Mouse (Mus musculus) neural tube, embryonic 11.5 days (tissue): ENCODE measurements around the gene Hacd1. TPM values are rescaled to one million over a fixed set of nuclear protein-coding genes. Genes with fewer than 3 reads are reported as not detected.
"Not testable (repeated sequence)": the region's sequence is repeated elsewhere in the genome, so short reads cannot be mapped to it uniquely, and the experiment has no call there.

Source experiments
- ATAC-seq: fragments of 200-750 bp; cut with Nextera tagmentation; 2 replicates; pipeline ENCODE4 v1.8.0; 2017; ENCODE audit warnings: moderate number of reproducible peaks, mild to moderate bottlenecking, moderate TSS enrichment, moderate library complexity; ENCODE audit not compliant: insufficient read depth, low FRiP score, low TSS enrichment
- DNase-seq: peaks from one replicate; pipeline ENCODE4 v3.0.0-alpha.2; 2015; ENCODE audit warnings: low spot score
- H3K27ac ChIP-seq: fragments of 300-500 bp; sonication (generic); 2 replicates; pipeline ENCODE4 v1.5.1; 2014; ENCODE audit warnings: low read depth, mild to moderate bottlenecking, low read length
- H3K27me3 ChIP-seq: fragments of 300-500 bp; sonication (generic); 2 replicates; pipeline ENCODE4 v1.6.1; 2014; ENCODE audit warnings: mild to moderate bottlenecking, low read length, mixed read lengths; ENCODE audit not compliant: control insufficient read depth, insufficient read depth
- H3K36me3 ChIP-seq: fragments of 300-500 bp; sonication (generic); 2 replicates; pipeline ENCODE4 v1.6.1; 2014; ENCODE audit warnings: mild to moderate bottlenecking, low read length, moderate library complexity, mixed read lengths; ENCODE audit not compliant: control insufficient read depth, insufficient read depth
- H3K4me1 ChIP-seq: fragments of 300-500 bp; sonication (generic); 2 replicates; pipeline ENCODE4 v1.6.1; 2014; ENCODE audit warnings: low read length, mixed read lengths; ENCODE audit not compliant: control insufficient read depth, insufficient read depth
- H3K4me2 ChIP-seq: fragments of 300-500 bp; sonication (generic); 2 replicates; pipeline ENCODE4 v1.6.1; 2014; ENCODE audit warnings: low read depth, mild to moderate bottlenecking, moderate library complexity
- H3K4me3 ChIP-seq: fragments of 300-500 bp; sonication (generic); 2 replicates; pipeline ENCODE4 v1.5.1; 2014; ENCODE audit warnings: low read depth, low read length
- H3K9ac ChIP-seq: fragments of 300-500 bp; sonication (generic); 2 replicates; pipeline ENCODE4 v1.6.1; 2014; ENCODE audit warnings: mild to moderate bottlenecking, low read length
- H3K9me3 ChIP-seq: fragments of 300-500 bp; sonication (generic); 2 replicates; pipeline ENCODE4 v1.6.1; 2016; ENCODE audit warnings: low read length; ENCODE audit not compliant: control insufficient read depth
- WGBS: fragments of 180-500 bp; shearing (Covaris S2); extraction: QIAGEN DNeasy Blood & Tissue Kit; methylation state at CpG from one replicate; pipeline ENCODE4 v1.1.7; 2014; 5-methylcytosine and 5-hydroxymethylcytosine counted together
- polyA plus RNA-seq: library from polyadenylated mRNA; unstranded; fragments of >200 nt; fragmentation: Nextera tagmentation; extraction: Ambion mirVana; gene quantifications from 2 replicates; pipeline ENCODE4 v1.2.1, GENCODE M21; 2014

The Hacd1 gene
- 53.8 and 54.8 TPM in 2 replicates for polyA plus RNA-seq

DNA sequence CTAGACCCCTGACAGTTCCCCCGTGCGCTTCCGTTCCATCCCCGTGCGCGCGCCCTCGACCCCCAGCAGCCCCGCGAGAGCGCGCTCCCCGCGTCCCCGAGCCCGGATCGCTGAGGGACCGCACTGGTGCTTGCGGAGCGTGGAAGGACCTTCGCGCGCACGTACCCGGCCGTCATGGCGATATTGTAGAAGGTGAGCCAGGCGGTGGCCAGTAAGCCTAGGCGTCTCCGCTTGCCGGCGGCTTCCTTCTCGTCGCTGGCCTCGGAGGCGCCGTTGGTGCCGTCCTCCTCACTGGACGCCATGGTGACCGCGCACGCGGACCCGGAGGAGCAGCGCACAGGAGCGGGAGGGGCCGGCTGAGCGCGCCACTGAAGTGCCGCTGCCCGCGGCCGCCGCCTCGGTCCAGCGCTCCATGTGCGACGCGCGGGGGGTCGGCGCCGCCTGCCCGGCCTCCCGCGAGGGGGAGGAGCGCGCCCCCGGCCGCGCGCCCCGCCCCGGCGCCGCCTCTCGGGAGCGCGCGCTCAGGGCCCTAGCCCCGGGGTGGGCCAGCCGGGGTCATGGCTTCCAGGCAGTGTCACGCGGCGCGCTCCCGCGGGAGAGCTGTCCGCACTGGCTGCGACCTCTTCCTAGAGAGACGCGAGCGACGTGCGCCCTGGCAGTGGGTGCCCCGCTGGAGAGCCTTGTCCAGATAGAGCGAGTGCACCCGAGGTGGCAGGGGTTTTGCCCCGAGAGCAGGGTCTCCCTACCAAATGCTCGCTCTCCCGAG lies at the start of gene Hacd1:
TSS of gene Hacd1 (minus strand) at position 570 of the 766 bp plus-strand sequence.
- ATAC-seq, result peak; percentile 84
- peak within 1 kb of the TSS; percentile 69 for H3K4me2 ChIP-seq
- H3K4me1 ChIP-seq, result no peaks in the 10 kb centered on the region
- peak within 1 kb of the TSS; percentile 75 for H3K9ac ChIP-seq
- under 1% methylated on average over 56 of the region's 101 CpGs for WGBS
- peak; percentile 93 for DNase-seq
- H3K4me3 ChIP-seq, result peak within 1 kb of the TSS; percentile 76
- peak within 1 kb of the TSS; percentile 86 for H3K27ac ChIP-seq
- no peaks in the 10 kb centered on the region for H3K36me3 ChIP-seq
- no peaks in the 10 kb centered on the region for H3K9me3 ChIP-seq
- H3K27me3 ChIP-seq, result no peaks in the 10 kb centered on the region

DNA sequence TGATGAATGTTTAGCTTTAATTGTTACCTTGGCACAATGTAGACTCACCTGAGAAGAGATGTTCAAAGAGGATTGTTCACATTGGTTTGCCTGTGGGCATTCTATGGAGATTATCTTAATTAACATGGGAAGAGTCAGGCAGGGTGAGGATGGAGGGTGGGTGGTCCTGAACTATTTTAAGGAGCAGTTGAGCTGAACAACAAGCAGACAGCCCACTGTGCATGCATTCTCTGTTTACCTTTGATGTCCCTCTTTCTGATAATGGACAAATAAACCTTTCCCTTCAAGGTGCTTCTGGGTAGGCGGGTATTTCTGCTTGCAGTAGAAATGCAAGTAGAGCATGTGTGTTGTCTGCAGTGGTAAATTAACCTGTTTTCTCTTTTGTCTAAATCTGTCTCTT lies 48.0 kb upstream of the Hacd1 start:
- Histone ChIP-seq H3K36me3 (no peaks in the 10 kb centered on the region; the same call in 1 of the 2 replicates), H3K4me1 (no peaks in the 10 kb centered on the region), H3K4me2 (no peak overlapping the region), H3K9ac (no peak overlapping the region), H3K9me3 (no peaks in the 10 kb centered on the region), H3K27me3 (no peaks in the 10 kb centered on the region), H3K4me3 (no peak overlapping the region), H3K27ac (no peak overlapping the region)
- WGBS, result 94% methylated on average over 1 of the region's 1 CpGs
- ATAC-seq, result no peak
- no peak for DNase-seq

DNA sequence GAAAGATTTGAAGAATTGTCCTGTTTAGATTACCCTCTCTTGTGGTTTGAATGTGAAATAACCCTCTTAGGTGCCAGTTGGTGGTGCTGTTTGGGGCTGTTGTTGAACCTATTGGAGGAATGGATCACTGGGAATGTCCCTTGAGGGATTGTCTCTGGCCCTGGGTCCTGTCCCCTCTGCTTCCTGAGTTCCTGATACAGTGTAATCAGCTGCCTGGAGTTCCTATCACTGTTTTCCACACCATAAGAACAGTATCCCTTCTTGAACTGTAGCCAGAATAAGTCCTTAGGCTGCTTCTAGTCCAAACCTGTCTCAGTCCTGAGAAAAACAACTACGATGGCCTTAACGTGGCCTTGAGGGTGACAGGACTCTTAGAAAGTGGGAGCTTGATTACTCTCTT lies 46.7 kb upstream of the Hacd1 start:
- no peak for DNase-seq
- no peak overlapping the region for H3K9ac ChIP-seq
- no peak overlapping the region for H3K4me3 ChIP-seq
- H3K4me2 ChIP-seq, result no peak overlapping the region
- no peaks in the 10 kb centered on the region; the same call in 1 of the 2 replicates for H3K36me3 ChIP-seq
- ATAC-seq, result no peak
- no peaks in the 10 kb centered on the region for H3K9me3 ChIP-seq
- no peaks in the 10 kb centered on the region for H3K4me1 ChIP-seq
- H3K27ac ChIP-seq, result no peak overlapping the region
- 95% methylated on average over 2 of the region's 2 CpGs for WGBS
- no peaks in the 10 kb centered on the region for H3K27me3 ChIP-seq

DNA sequence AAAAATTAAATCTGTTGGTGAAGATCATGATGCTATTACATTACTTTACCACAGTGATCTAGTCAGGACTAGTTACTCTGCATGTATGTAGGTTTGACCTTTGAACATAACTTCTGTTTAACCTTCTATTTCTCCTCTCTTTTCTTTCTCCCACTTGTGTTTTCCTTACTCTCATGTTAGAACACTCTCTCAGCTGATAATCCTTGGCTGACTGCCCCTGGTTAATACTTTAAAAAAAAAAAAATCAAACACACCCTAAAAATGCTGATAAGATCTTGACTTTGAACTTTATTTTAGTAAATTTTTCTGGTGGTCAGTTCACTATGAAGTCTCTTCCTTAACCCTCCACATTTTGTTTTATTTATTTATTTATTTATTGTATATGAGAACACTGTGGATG lies 44.6 kb upstream of the Hacd1 start:
- Histone ChIP-seq H3K9me3 (no peaks in the 10 kb centered on the region), H3K9ac (no peak overlapping the region), H3K27me3 (no peaks in the 10 kb centered on the region), H3K4me1 (no peaks in the 10 kb centered on the region), H3K4me2 (no peak overlapping the region), H3K36me3 (no peaks in the 10 kb centered on the region; the same call in 1 of the 2 replicates), H3K4me3 (no peak overlapping the region), H3K27ac (no peak overlapping the region)
- no peak for ATAC-seq
- no peak for DNase-seq

DNA sequence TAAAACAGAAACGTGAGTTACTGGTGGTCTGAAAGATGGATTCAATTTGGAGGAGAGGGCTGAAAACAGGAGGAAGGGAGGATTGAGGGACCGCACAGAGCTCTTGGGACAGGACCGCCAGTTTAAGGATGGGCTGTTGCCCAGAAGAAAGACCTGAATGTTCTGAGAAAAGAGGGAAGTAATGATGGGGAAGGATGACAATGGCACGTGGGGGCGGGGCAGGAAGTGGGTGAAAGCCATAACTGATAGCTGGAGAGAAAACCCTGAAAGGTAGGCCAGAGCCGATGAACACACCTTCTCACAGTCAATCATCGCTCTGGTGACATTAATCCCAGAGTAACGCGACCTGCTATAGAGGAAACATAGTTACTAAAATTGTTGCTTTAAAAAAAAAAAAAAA lies 22.6 kb upstream of the Hacd1 start:
- H3K4me1 ChIP-seq, result peaks cover 11% of the 10 kb centered on the region
- not testable (repeated sequence) for H3K36me3 ChIP-seq, H3K27me3 ChIP-seq, ATAC-seq, H3K9ac ChIP-seq, DNase-seq, H3K27ac ChIP-seq, H3K4me3 ChIP-seq, H3K9me3 ChIP-seq, H3K4me2 ChIP-seq
- 95% methylated on average over 9 of the region's 9 CpGs for WGBS

DNA sequence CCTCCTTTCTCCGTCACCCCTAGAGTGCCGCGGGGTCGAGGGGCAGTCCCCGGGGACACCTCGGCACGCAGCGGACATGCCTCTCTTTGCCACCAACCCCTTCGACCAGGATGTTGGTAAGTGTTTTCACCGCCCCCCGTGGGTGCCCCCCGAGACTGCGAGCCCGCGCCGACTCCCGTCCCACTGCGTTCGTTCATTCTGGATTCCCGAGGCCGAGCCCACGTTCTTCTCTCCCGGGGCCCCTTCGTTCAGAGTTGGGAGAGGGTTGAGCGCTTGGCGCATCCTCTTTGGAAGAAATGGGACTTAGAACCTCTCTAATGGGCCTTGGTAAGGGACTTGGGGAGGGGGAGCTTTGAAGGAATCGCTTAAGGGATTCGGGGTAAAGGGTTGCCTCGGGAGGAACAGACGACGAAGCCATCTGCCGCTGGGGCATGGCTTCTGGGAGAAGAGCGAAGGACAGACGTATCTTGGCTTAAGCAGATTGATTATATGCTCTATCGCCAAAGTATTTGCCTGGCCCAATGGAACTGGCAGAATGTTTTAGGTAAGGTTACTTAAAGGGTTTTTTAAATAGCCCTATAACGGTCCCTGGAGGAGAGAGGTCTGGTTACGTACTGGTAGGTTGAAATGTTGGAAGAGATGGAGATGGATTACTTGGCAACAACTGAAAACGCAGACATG lies 18.4 kb upstream of the Hacd1 start:
- Histone ChIP-seq H3K27me3 (no peaks in the 10 kb centered on the region), H3K4me2 (peak overlapping the region; percentile 62), H3K27ac (peak overlapping the region; percentile 81), H3K9me3 (no peaks in the 10 kb centered on the region), H3K36me3 (no peaks in the 10 kb centered on the region), H3K9ac (peak overlapping the region; percentile 83), H3K4me1 (peaks cover 11% of the 10 kb centered on the region), H3K4me3 (peak overlapping the region; percentile 88)
- DNase-seq, result no peak
- ATAC-seq, result peak; percentile 21
- under 1% methylated on average over 38 of the region's 38 CpGs for WGBS

DNA sequence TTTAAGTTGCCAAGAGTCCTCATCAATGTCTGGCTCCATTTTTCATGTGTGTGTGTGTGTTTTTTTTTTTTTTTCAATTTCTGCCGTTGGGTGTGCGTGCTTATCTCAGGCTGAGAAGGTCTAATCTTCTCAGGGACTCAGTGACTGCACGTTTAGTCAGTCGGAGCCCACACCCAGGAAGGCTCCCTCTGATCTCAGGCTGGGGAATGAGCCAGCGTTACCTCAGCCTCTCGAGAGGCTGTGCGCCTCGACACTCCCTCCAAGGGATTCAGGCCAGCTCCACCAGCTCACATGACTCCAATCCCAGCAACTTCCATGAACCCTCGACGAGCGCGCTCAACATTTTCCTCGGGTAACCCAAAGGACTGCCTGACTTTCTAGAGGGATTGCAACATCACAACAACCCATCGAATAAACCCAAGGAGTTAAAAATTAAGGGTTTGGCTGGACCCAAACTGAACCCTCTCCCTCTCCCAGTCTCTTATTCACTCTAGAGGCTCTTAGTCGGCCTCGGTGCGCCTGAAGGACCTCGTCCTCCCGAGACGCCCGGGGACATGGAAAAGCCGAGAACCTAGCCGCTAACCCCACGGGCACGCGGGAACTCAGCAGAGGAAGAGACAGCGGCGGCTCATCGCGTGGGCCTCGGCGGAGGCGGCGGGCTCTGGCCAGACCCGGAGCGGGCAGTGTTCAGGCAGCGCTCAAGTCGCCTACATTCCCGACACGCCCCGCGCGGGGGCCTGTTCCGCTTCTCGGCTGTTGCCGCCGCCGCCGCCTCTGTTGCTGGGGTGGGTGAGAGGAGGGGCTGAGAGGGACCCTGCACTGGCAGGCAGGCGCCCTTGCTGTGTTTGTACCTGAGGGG lies 17.7 kb upstream of the Hacd1 start, which contains the start of gene Stam:
TSS of gene Stam (plus strand) at position 737 of the 859 bp plus-strand sequence.
- H3K27me3 ChIP-seq, result no peaks in the 10 kb centered on the region
- H3K4me2 ChIP-seq, result peak within 1 kb of the TSS; percentile 62
- peak within 1 kb of the TSS; percentile 88 for H3K4me3 ChIP-seq
- ATAC-seq, result peak; percentile 98
- H3K4me1 ChIP-seq, result peaks cover 11% of the 10 kb centered on the region
- DNase-seq, result peak; percentile 92
- under 1% methylated on average over 48 of the region's 50 CpGs for WGBS
- peak within 1 kb of the TSS; percentile 83 for H3K9ac ChIP-seq
- H3K9me3 ChIP-seq, result no peaks in the 10 kb centered on the region
- no peaks in the 10 kb centered on the region for H3K36me3 ChIP-seq
- H3K27ac ChIP-seq, result peak within 1 kb of the TSS; percentile 81

DNA sequence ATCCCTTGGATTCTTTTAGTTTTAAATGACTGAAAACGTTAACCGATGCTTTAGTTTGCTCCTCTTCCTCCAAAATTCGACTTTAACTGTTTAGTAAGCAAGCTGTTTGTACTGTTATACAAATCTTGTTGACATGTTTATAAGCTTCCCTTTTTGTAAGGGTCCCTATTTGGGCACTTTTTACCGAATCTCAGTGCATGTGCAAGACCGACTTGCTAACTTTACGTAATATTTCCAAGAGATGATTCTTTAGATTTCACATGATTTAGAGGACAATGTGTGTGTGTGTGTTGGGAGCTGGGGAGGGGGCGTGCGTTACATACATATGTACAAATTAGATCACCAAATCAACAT lies 17.1 kb upstream of the Hacd1 start:
- peak overlapping the region; percentile 83 for H3K9ac ChIP-seq
- peak overlapping the region; percentile 81; the same call in 1 of the 2 replicates for H3K27ac ChIP-seq
- H3K4me3 ChIP-seq, result peak overlapping the region; percentile 88
- 23% methylated on average over 8 of the region's 8 CpGs for WGBS
- H3K27me3 ChIP-seq, result no peaks in the 10 kb centered on the region
- H3K4me2 ChIP-seq, result peak overlapping the region; percentile 62
- H3K4me1 ChIP-seq, result peaks cover 11% of the 10 kb centered on the region
- ATAC-seq (no peak), DNase-seq (no peak)
- no peaks in the 10 kb centered on the region for H3K9me3 ChIP-seq
- H3K36me3 ChIP-seq, result no peaks in the 10 kb centered on the region
